Mouse (Mus musculus) testis, adult 2 months (tissue): ENCODE measurements around the gene Kank4.

Experiments used
- CTCF ChIP-seq: fragments of 200-500 bp; IDR thresholded peaks from 2 replicates; pipeline ENCODE4 v1.5.1; 2012; ENCODE audit warnings: low read depth, mild to moderate bottlenecking, inconsistent platforms, low read length, moderate library complexity; ENCODE audit not compliant: control insufficient read depth, insufficient read depth, insufficient replicate concordance
- POLR2A ChIP-seq: fragments of 200-500 bp; IDR thresholded peaks from 2 replicates; pipeline ENCODE4 v1.6.1; 2012; ENCODE audit warnings: low read depth, mild to moderate bottlenecking, inconsistent platforms, low read length, moderate library complexity; ENCODE audit not compliant: control insufficient read depth

- TF ChIP-seq CTCF (no peak), POLR2A (no peak)
Observed at GRCm38 (mm10) chr4:98727959-98728347, 89.4 kb downstream of the Kank4 start.
